Comparison of ENCODE assay signal across 17 mouse cellular contexts in genomic region chr14:42183936-42184335, GRCm38 (mm10). TPM values are rescaled to one million over a fixed set of nuclear protein-coding genes. Genes with fewer than 3 reads are reported as not detected.
DNase-seq lines count a peak whose midpoint lies in the region; TF ChIP-seq lines count a peak whose summit lies in the region.
"Not testable (repeated sequence)": the region's sequence is repeated elsewhere in the genome, so short reads cannot be mapped to it uniquely, and the experiment has no call there.
"Had no signal": no experiment of that assay in that cellular context is flagged by ENCODE, and none has a peak within 500 bp of the region (broad histone marks: within the 10 kb centered on the region; RNA-seq: fewer than 3 reads in every experiment).

No protein-coding gene starts in this region.

- not testable (repeated sequence) for H3K27me3 ChIP-seq in kidney, adult 2 months (replicated peaks; ENCODE audit: control insufficient read depth, insufficient read depth, low read length)

- TF ChIP-seq POLR2A in kidney, adult 2 months (IDR thresholded peaks at IDR 0.05; ENCODE audit: low read depth, low read length) = not testable (repeated sequence)

- H3K27ac ChIP-seq in kidney, adult 2 months (ENCODE audit: insufficient read depth, low read depth, low read length) = not testable (repeated sequence)

- H3K4me3 ChIP-seq in kidney, adult 2 months (ENCODE audit: insufficient read depth, low read depth, low read length) = not testable (repeated sequence)

- H3K36me3 ChIP-seq in kidney, adult 2 months (ENCODE audit: control insufficient read depth, insufficient read depth, low read length) = not testable (repeated sequence)

- DNase-seq in cerebellum, postnatal 4 days (ENCODE audit: low spot score in 2 of 2) = peak; percentile 7 to 36
- peak; percentile 95 for DNase-seq in heart, adult 11 months
- DNase-seq in kidney, adult 2 months = peak; percentile 4
- DNase-seq in layer of hippocampus, adult 9-11 months = peak; percentile 3
- peak; percentile 1 to 7 for DNase-seq in spleen, postnatal 14 days (ENCODE audit: low spot score in 2 of 2)
- DNase-seq in thymus, adult 18-20 months = peak; percentile 0 to 3
- DNase-seq in urinary bladder, postnatal 10 days (ENCODE audit: low spot score) = peak; percentile 16

- not testable (repeated sequence) for TF ChIP-seq CTCF in kidney, adult 2 months (conservative IDR thresholded peaks at IDR 0.05; ENCODE audit: insufficient read depth, insufficient read length, low read depth, low read length)

- not testable (repeated sequence) for H3K4me1 ChIP-seq in kidney, adult 2 months (ENCODE audit: control insufficient read depth, insufficient read depth, low read length)

- WGBS in kidney, adult 2 months = 83% methylated on average over 3 of the region's 3 CpGs

RNA-seq across cellular contexts. Expression of gene Gm3573, which starts 6.7 kb away (rescaled TPM):
- polyA plus RNA-seq in kidney, adult 2 months (2012; rRNA removed) = not detected in 2 replicates
- polyA plus RNA-seq: adrenal gland, adult 2 months; brain, embryonic 14.5 days; embryonic facial prominence, embryonic 13.5 days; forebrain, embryonic 12.5 days; forebrain, embryonic 16.5 days; frontal cortex, adult 2 months; heart, embryonic 11.5 days; heart, embryonic 15.5 days; hindbrain, embryonic 11.5 days; hindbrain, embryonic 15.5 days had no signal

RNA-seq across cellular contexts. Expression of gene Gm17027, which starts 21.5 kb away (rescaled TPM):
- not detected in 2 replicates for polyA plus RNA-seq in kidney, adult 2 months (2012; rRNA removed)
- polyA plus RNA-seq: adrenal gland, adult 2 months; brain, embryonic 14.5 days; embryonic facial prominence, embryonic 13.5 days; forebrain, embryonic 12.5 days; forebrain, embryonic 16.5 days; frontal cortex, adult 2 months; heart, embryonic 11.5 days; heart, embryonic 15.5 days; hindbrain, embryonic 11.5 days; hindbrain, embryonic 15.5 days had no signal

Comparison
In these comparisons a context has a peak if more than half of its experiments do, and no peak if none do; other contexts are left out.
1. DNase-seq: peak in every context shown above with its lines; median percentile 95 in heart, adult 11 months; 22 in cerebellum, postnatal 4 days; 16 in urinary bladder, postnatal 10 days; 4 in kidney, adult 2 months; 4 in spleen, postnatal 14 days; 3 in layer of hippocampus, adult 9-11 months; 2 in thymus, adult 18-20 months.